Comparison of ENCODE assay signal across 14 mouse cellular contexts in genomic region chr2:158186206-158186871, GRCm38 (mm10). TPM values are rescaled to one million over a fixed set of nuclear protein-coding genes. Genes with fewer than 3 reads are reported as not detected.
A peak's percentile ranks its signal among the peaks of the same experiment; 100 is the strongest.
DNase-seq lines count a peak whose midpoint lies in the region; ATAC-seq and TF ChIP-seq lines count a peak whose summit lies in the region.
"Had no signal": no experiment of that assay in that cellular context is flagged by ENCODE, and none has a peak within 500 bp of the region (broad histone marks: within the 10 kb centered on the region; RNA-seq: fewer than 3 reads in every experiment).

No protein-coding gene starts in this region.

- H3K36me3 ChIP-seq in forebrain, embryonic 15.5 days, result no peaks in the 10 kb centered on the region
- no peaks in the 10 kb centered on the region for H3K36me3 ChIP-seq in forebrain, embryonic 10.5 days (replicated peaks)
- no peaks in the 10 kb centered on the region for H3K36me3 ChIP-seq in kidney, adult 2 months (ENCODE audit: control insufficient read depth, insufficient read depth, low read length)
- no peaks in the 10 kb centered on the region for H3K36me3 ChIP-seq in neural tube, embryonic 13.5 days
- H3K36me3 ChIP-seq: embryonic facial prominence, embryonic 15.5 days; heart, embryonic 13.5 days; liver, embryonic 13.5 days had no signal

- WGBS in forebrain, embryonic 15.5 days, result 35% methylated on average over 11 of the region's 11 CpGs
- 78% methylated on average over 11 of the region's 11 CpGs for WGBS in forebrain, embryonic 10.5 days
- 63% methylated on average over 11 of the region's 11 CpGs for WGBS in kidney, adult 2 months
- 57% methylated on average over 11 of the region's 11 CpGs for WGBS in neural tube, embryonic 13.5 days

- ATAC-seq in forebrain, embryonic 15.5 days (replicated peaks), result peak; percentile 57; the same call in 1 of the 2 replicates
- no peak for ATAC-seq in neural tube, embryonic 13.5 days (ENCODE audit: low read depth)
- ATAC-seq: Patski had no signal

- H3K9me3 ChIP-seq in forebrain, embryonic 15.5 days, result no peaks in the 10 kb centered on the region
- H3K9me3 ChIP-seq in forebrain, embryonic 10.5 days, result no peaks in the 10 kb centered on the region
- H3K9me3 ChIP-seq in neural tube, embryonic 13.5 days, result no peaks in the 10 kb centered on the region
- H3K9me3 ChIP-seq: embryonic facial prominence, embryonic 15.5 days; heart, embryonic 13.5 days; liver, embryonic 13.5 days had no signal

- H3K4me3 ChIP-seq in forebrain, embryonic 15.5 days, result no peak overlapping the region
- H3K4me3 ChIP-seq in forebrain, embryonic 10.5 days, result no peak overlapping the region
- no peak overlapping the region for H3K4me3 ChIP-seq in kidney, adult 2 months (ENCODE audit: insufficient read depth, low read depth, low read length)
- no peak overlapping the region for H3K4me3 ChIP-seq in neural tube, embryonic 13.5 days
- H3K4me3 ChIP-seq: embryonic facial prominence, embryonic 15.5 days; heart, embryonic 13.5 days; liver, embryonic 13.5 days had no signal

- H3K4me1 ChIP-seq in forebrain, embryonic 15.5 days, result peaks cover 28% of the 10 kb centered on the region
- peaks cover 4% of the 10 kb centered on the region; the same call in 1 of the 2 replicates for H3K4me1 ChIP-seq in forebrain, embryonic 10.5 days
- H3K4me1 ChIP-seq in kidney, adult 2 months (ENCODE audit: control insufficient read depth, insufficient read depth, low read length), result peaks cover 5% of the 10 kb centered on the region; the same call in 1 of the 2 replicates
- peaks cover 38% of the 10 kb centered on the region for H3K4me1 ChIP-seq in neural tube, embryonic 13.5 days (replicated peaks)

- H3K27me3 ChIP-seq in forebrain, embryonic 15.5 days, result no peaks in the 10 kb centered on the region
- H3K27me3 ChIP-seq in forebrain, embryonic 10.5 days (ENCODE audit: poor library complexity, severe bottlenecking), result no peaks in the 10 kb centered on the region
- H3K27me3 ChIP-seq in kidney, adult 2 months (replicated peaks; ENCODE audit: control insufficient read depth, insufficient read depth, low read length), result no peaks in the 10 kb centered on the region
- H3K27me3 ChIP-seq in neural tube, embryonic 13.5 days, result no peaks in the 10 kb centered on the region
- H3K27me3 ChIP-seq: embryonic facial prominence, embryonic 15.5 days; liver, embryonic 13.5 days; Patski had no signal

- no peak for TF ChIP-seq POLR2A in kidney, adult 2 months (IDR thresholded peaks at IDR 0.05; ENCODE audit: low read depth, low read length)

- no peak for DNase-seq in forebrain, embryonic 10.5 days (ENCODE audit: extremely low spot score, low spot score)
- peak; percentile 45 for DNase-seq in kidney, postnatal 10 days
- DNase-seq in kidney, adult 2 months, result no peak
- no peak for DNase-seq in neural tube, embryonic 10.5 days (ENCODE audit: extremely low spot score, low spot score)
- no peak for DNase-seq in spleen, postnatal 10 days (ENCODE audit: low spot score in 2 of 2)
- no peak for DNase-seq in ovary, postnatal 36 days (ENCODE audit: low spot score)
- DNase-seq: cerebellum, adult 18-20 months; layer of hippocampus, adult 9-11 months; liver, embryonic 13.5 days had no signal

- no peak overlapping the region for H3K9ac ChIP-seq in forebrain, embryonic 15.5 days (replicated peaks)
- H3K9ac ChIP-seq in neural tube, embryonic 13.5 days, result no peak overlapping the region
- H3K9ac ChIP-seq: embryonic facial prominence, embryonic 15.5 days; heart, embryonic 13.5 days; liver, embryonic 13.5 days had no signal

- H3K27ac ChIP-seq in forebrain, embryonic 15.5 days (replicated peaks), result peak overlapping the region; percentile 42; the same call in 1 of the 2 replicates
- no peak overlapping the region for H3K27ac ChIP-seq in forebrain, embryonic 10.5 days
- H3K27ac ChIP-seq in kidney, adult 2 months (ENCODE audit: insufficient read depth, low read depth, low read length), result no peak overlapping the region
- peak overlapping the region; percentile 57 for H3K27ac ChIP-seq in neural tube, embryonic 13.5 days (replicated peaks)
- H3K27ac ChIP-seq: embryonic facial prominence, embryonic 15.5 days; heart, embryonic 13.5 days; liver, embryonic 13.5 days had no signal

- TF ChIP-seq CTCF in kidney, adult 2 months (conservative IDR thresholded peaks at IDR 0.05; ENCODE audit: insufficient read depth, insufficient read length, low read depth, low read length), result no peak

- H3K4me2 ChIP-seq in forebrain, embryonic 15.5 days (replicated peaks), result no peak overlapping the region
- H3K4me2 ChIP-seq in neural tube, embryonic 13.5 days, result no peak overlapping the region
- H3K4me2 ChIP-seq: embryonic facial prominence, embryonic 15.5 days; heart, embryonic 13.5 days; liver, embryonic 13.5 days had no signal

RNA-seq across cellular contexts. Expression of gene Tgm2, which starts 40.1 kb away (rescaled TPM):
- 4.7 and 5.0 TPM in 2 replicates for polyA plus RNA-seq in forebrain, embryonic 15.5 days (2015; fragmentation: Nextera tagmentation; extraction: Ambion mirVana)
- 6.3 and 7.2 TPM in 2 replicates for polyA plus RNA-seq in forebrain, embryonic 10.5 days (2016; fragmentation: Nextera tagmentation; extraction: Ambion mirVana)
- 217 and 221 TPM in 2 replicates for polyA plus RNA-seq in kidney, adult 2 months (2012; rRNA removed)
- polyA plus RNA-seq in neural tube, embryonic 13.5 days (2015; fragmentation: Nextera tagmentation; extraction: Ambion mirVana), result 11.0 and 12.0 TPM in 2 replicates

RNA-seq across cellular contexts. Expression of gene D630003M21Rik, which starts 42.7 kb away (rescaled TPM):
- polyA plus RNA-seq in forebrain, embryonic 15.5 days (2015; fragmentation: Nextera tagmentation; extraction: Ambion mirVana), result 1.7 and 2.4 TPM in 2 replicates
- 2.3 and 3.1 TPM in 2 replicates for polyA plus RNA-seq in forebrain, embryonic 10.5 days (2016; fragmentation: Nextera tagmentation; extraction: Ambion mirVana)
- 2.0 and 2.5 TPM in 2 replicates for polyA plus RNA-seq in kidney, adult 2 months (2012; rRNA removed)
- polyA plus RNA-seq in neural tube, embryonic 13.5 days (2015; fragmentation: Nextera tagmentation; extraction: Ambion mirVana), result 2.6 and 3.0 TPM in 2 replicates

Comparison
In these comparisons a context has a peak if more than half of its experiments do, and no peak if none do; other contexts are left out.
1. H3K27ac ChIP-seq: peak in forebrain, embryonic 15.5 days (single experiment) and neural tube, embryonic 13.5 days (single experiment); none in forebrain, embryonic 10.5 days (single experiment) and kidney, adult 2 months (single experiment).
2. RNA of gene Tgm2, which starts 40.1 kb away (polyA plus RNA-seq): 217 to 221 TPM in kidney, adult 2 months; 11.0 to 12.0 TPM in neural tube, embryonic 13.5 days, 6.3 to 7.2 TPM in forebrain, embryonic 10.5 days and 4.7 to 5.0 TPM in forebrain, embryonic 15.5 days; every median in the first group is over 10 times any median in the second.